Mouse (Mus musculus): ENCODE data around the gene Hdac4. TPM values are rescaled to one million over a fixed set of nuclear protein-coding genes. Genes with fewer than 3 reads are reported as not detected.

Gene Hdac4
- polyA plus RNA-seq, 1 experiment = 14.3 TPM

DNA sequence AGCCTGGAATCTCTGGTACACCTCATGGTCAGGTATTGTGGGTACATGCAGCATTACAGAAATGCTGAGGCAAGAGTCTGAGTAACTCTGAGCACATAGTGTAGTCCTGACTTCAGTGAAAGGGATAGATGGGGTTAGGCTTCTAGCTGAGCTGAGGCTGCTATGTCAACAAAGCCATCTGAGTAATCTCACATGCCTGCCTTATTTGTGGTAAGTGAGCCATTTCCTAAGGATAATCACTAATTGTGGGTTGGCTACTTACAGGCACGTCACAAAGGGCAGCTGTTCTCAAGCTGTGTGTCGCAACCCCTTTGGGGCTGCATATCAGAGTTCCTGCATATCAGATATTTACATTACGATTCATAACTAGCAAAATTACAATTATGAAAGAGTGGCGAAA, 239.3 kb downstream of the Hdac4 start:
- Histone ChIP-seq H3K27ac (ENCODE audit: control insufficient read depth, insufficient read depth, low read depth, low read length) (no peak overlapping the region), H3K4me1 (ENCODE audit: control insufficient read depth, insufficient read depth, low read length) (no peaks in the 10 kb centered on the region), H3K4me3 (ENCODE audit: control insufficient read depth, low read depth, low read length) (no peak overlapping the region), H3K27me3 (ENCODE audit: control insufficient read depth, insufficient read depth, low read length) (no peaks in the 10 kb centered on the region), H3K36me3 (ENCODE audit: control insufficient read depth, insufficient read depth, low read length) (no peaks in the 10 kb centered on the region; the same call in 1 of the 2 replicates)
- no peak for TF ChIP-seq POLR2A (IDR thresholded peaks at IDR 0.05; ENCODE audit: control insufficient read depth, low read depth, low read length)
- no peak for TF ChIP-seq CTCF (IDR thresholded peaks at IDR 0.05; ENCODE audit: control insufficient read depth, insufficient read depth, insufficient replicate concordance, low read depth, low read length)

DNA sequence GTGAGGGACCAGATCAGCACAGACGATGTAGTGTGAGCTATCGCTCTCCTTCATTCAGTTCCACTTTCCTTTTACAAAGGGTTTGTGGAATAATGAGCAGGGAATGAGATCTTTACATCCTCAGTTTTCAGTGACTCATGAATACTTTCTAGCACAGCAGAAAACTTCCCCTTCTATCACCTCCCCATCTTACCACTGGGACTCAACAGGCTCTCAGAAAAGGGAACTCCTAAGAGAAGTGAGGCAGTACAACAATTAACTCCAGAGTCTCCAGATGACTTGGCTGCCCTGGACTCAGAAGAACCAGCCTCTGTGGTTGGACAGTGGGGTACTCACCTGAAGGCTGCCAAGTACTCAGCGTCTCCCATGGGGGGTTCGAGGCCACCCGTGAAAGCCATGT, 240.5 kb downstream of the Hdac4 start:
- TF ChIP-seq CTCF (IDR thresholded peaks at IDR 0.05; ENCODE audit: control insufficient read depth, insufficient read depth, insufficient replicate concordance, low read depth, low read length) = no peak
- no peak for TF ChIP-seq POLR2A (IDR thresholded peaks at IDR 0.05; ENCODE audit: control insufficient read depth, low read depth, low read length)
- H3K36me3 ChIP-seq (ENCODE audit: control insufficient read depth, insufficient read depth, low read length) = no peaks in the 10 kb centered on the region; the same call in 1 of the 2 replicates
- H3K4me1 ChIP-seq (ENCODE audit: control insufficient read depth, insufficient read depth, low read length) = no peaks in the 10 kb centered on the region
- no peaks in the 10 kb centered on the region for H3K27me3 ChIP-seq (ENCODE audit: control insufficient read depth, insufficient read depth, low read length)
- no peak overlapping the region for H3K27ac ChIP-seq (ENCODE audit: control insufficient read depth, insufficient read depth, low read depth, low read length)
- no peak overlapping the region for H3K4me3 ChIP-seq (ENCODE audit: control insufficient read depth, low read depth, low read length)

DNA sequence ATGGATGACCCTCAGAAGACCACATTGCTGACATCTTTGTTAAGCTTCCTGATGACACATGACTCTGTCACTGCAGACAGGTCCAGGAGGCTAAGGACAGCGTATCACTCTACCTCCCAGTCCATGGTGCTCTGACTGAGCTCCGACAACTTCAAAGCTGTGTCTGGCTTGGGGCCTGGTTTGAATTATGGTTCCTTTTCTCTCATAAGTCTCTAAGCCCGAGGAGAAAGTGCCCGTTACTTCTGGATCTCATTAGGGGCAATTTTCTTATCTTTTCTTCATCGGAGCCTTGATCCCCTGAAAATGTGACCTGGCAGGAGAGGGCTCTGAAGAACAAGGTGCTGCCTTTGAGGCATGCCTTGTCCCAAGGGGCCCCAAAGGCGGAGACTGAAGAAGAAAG, 242.6 kb downstream of the Hdac4 start:
- TF ChIP-seq POLR2A (IDR thresholded peaks at IDR 0.05; ENCODE audit: control insufficient read depth, low read depth, low read length) (no peak), CTCF (IDR thresholded peaks at IDR 0.05; ENCODE audit: control insufficient read depth, insufficient read depth, insufficient replicate concordance, low read depth, low read length) (no peak)
- H3K4me1 ChIP-seq (ENCODE audit: control insufficient read depth, insufficient read depth, low read length) = no peaks in the 10 kb centered on the region
- H3K27ac ChIP-seq (ENCODE audit: control insufficient read depth, insufficient read depth, low read depth, low read length) = no peak overlapping the region
- H3K4me3 ChIP-seq (ENCODE audit: control insufficient read depth, low read depth, low read length) = no peak overlapping the region
- no peaks in the 10 kb centered on the region; the same call in 1 of the 2 replicates for H3K36me3 ChIP-seq (ENCODE audit: control insufficient read depth, insufficient read depth, low read length)
- no peaks in the 10 kb centered on the region for H3K27me3 ChIP-seq (ENCODE audit: control insufficient read depth, insufficient read depth, low read length)

DNA sequence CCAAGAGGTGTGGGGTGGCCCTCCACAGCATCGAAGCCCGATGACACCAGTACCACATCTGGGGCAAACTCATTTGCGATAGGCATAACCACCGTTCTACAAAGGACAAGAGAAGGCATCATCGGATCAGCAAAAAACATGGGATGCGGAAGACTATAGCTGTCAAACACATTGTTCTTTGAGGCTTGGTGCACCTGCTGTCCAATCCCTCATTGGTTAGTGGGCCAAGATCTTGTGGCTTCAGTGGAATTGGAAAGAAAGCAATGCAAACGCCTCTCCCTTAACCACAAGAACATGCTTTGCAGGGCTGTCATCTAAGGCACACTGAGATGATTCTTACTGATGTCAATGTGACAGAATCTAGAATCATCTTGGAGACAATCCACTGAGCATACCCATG, 248.1 kb downstream of the Hdac4 start:
- H3K4me3 ChIP-seq (ENCODE audit: control insufficient read depth, low read depth, low read length) = no peak overlapping the region
- H3K36me3 ChIP-seq (ENCODE audit: control insufficient read depth, insufficient read depth, low read length) = no peaks in the 10 kb centered on the region
- no peak overlapping the region for H3K27ac ChIP-seq (ENCODE audit: control insufficient read depth, insufficient read depth, low read depth, low read length)
- no peaks in the 10 kb centered on the region for H3K27me3 ChIP-seq (ENCODE audit: control insufficient read depth, insufficient read depth, low read length)
- H3K4me1 ChIP-seq (ENCODE audit: control insufficient read depth, insufficient read depth, low read length) = no peaks in the 10 kb centered on the region
- TF ChIP-seq CTCF (IDR thresholded peaks at IDR 0.05; ENCODE audit: control insufficient read depth, insufficient read depth, insufficient replicate concordance, low read depth, low read length) (no peak), POLR2A (IDR thresholded peaks at IDR 0.05; ENCODE audit: control insufficient read depth, low read depth, low read length) (no peak)

DNA sequence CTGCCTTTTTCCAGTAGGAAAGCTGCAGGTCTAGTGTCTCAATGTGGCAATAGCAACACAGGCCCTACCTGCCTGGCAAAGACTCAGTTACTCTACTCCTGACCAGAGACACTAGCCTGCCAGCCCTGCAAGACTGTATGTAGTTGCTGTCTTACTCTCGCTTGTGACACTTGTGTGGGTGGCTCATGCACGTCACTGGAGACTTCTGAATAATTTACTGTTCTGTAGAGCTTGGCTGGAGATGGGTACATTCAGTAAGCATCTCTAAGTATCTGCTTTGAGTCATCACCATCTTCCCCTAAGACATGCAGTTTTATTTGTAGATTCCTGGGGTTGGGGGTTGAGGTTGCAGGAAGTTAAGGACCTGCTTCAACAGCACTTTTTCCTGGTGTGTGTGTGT, 252.9 kb downstream of the Hdac4 start:
- TF ChIP-seq CTCF (IDR thresholded peaks at IDR 0.05; ENCODE audit: control insufficient read depth, insufficient read depth, insufficient replicate concordance, low read depth, low read length) (no peak), POLR2A (IDR thresholded peaks at IDR 0.05; ENCODE audit: control insufficient read depth, low read depth, low read length) (no peak)
- H3K27me3 ChIP-seq (ENCODE audit: control insufficient read depth, insufficient read depth, low read length) = no peaks in the 10 kb centered on the region
- no peaks in the 10 kb centered on the region for H3K36me3 ChIP-seq (ENCODE audit: control insufficient read depth, insufficient read depth, low read length)
- H3K4me1 ChIP-seq (ENCODE audit: control insufficient read depth, insufficient read depth, low read length) = no peaks in the 10 kb centered on the region
- no peak overlapping the region for H3K27ac ChIP-seq (ENCODE audit: control insufficient read depth, insufficient read depth, low read depth, low read length)
- H3K4me3 ChIP-seq (ENCODE audit: control insufficient read depth, low read depth, low read length) = no peak overlapping the region

DNA sequence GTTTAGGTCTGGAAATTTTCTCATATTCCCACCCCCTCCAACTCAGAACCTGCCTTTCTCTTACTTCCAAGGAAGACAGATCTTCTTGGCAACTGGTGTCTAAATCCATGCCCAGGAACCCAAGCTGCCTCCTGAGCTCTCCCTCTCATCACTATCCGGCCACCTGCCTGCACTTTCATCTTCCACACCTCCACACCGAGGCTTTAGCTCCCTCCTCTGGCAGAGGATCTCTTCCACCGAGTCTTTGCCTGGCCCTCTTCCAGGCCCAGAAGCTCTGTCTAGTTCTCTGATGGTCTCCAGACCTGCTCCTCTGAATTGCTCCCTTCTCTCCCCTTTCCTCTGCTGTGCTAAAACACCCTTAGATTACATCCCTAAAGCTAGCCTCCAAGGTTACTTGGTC, 253.5 kb downstream of the Hdac4 start:
- Histone ChIP-seq H3K27me3 (ENCODE audit: control insufficient read depth, insufficient read depth, low read length) (no peaks in the 10 kb centered on the region), H3K4me1 (ENCODE audit: control insufficient read depth, insufficient read depth, low read length) (no peaks in the 10 kb centered on the region), H3K36me3 (ENCODE audit: control insufficient read depth, insufficient read depth, low read length) (no peaks in the 10 kb centered on the region), H3K27ac (ENCODE audit: control insufficient read depth, insufficient read depth, low read depth, low read length) (no peak overlapping the region), H3K4me3 (ENCODE audit: control insufficient read depth, low read depth, low read length) (no peak overlapping the region)
- TF ChIP-seq POLR2A (IDR thresholded peaks at IDR 0.05; ENCODE audit: control insufficient read depth, low read depth, low read length) (no peak), CTCF (IDR thresholded peaks at IDR 0.05; ENCODE audit: control insufficient read depth, insufficient read depth, insufficient replicate concordance, low read depth, low read length) (no peak)

DNA sequence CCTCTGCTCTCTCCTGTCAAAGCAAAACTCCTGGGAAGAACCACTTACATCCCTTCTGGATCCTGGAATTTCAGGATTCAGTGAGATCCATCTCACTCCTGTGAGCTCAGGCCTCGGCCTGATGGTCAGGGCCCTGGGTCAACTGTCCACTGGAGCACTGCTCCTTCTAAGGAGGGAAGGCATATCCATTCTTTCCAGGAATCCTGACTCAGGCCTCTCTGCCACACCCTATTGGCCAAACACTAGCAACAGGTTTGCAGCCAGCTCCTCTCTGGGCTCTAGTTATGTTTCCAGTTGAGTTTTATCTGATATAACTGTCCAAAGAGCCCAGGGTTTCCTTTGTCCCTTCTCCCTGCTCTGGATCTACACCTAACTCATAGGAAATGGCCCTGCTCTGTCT, 254.4 kb downstream of the Hdac4 start:
- TF ChIP-seq CTCF (IDR thresholded peaks at IDR 0.05; ENCODE audit: control insufficient read depth, insufficient read depth, insufficient replicate concordance, low read depth, low read length) (no peak), POLR2A (IDR thresholded peaks at IDR 0.05; ENCODE audit: control insufficient read depth, low read depth, low read length) (no peak)
- Histone ChIP-seq H3K27ac (ENCODE audit: control insufficient read depth, insufficient read depth, low read depth, low read length) (no peak overlapping the region), H3K36me3 (ENCODE audit: control insufficient read depth, insufficient read depth, low read length) (no peaks in the 10 kb centered on the region), H3K4me1 (ENCODE audit: control insufficient read depth, insufficient read depth, low read length) (no peaks in the 10 kb centered on the region), H3K4me3 (ENCODE audit: control insufficient read depth, low read depth, low read length) (no peak overlapping the region), H3K27me3 (ENCODE audit: control insufficient read depth, insufficient read depth, low read length) (no peaks in the 10 kb centered on the region)

DNA sequence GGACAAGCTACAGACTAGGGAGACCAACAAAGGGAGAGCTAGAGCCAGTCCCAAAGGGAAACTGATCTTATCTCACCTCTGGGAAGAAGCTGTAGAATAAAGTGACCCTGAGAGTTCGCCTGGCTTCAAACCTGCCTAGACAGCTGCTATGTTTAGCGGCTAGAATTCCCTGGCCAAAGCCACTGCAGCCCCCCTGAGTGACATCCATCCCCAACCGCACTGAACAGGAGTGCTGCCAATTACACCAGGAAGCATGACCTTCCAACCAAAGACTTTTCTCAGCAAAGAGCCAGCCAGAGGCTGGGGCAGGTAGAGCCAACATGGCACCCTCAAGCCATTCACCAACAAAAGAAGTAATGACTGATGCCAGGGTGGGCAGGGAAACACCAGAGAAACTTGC, 260.3 kb downstream of the Hdac4 start:
- no peaks in the 10 kb centered on the region for H3K36me3 ChIP-seq (ENCODE audit: control insufficient read depth, insufficient read depth, low read length)
- TF ChIP-seq POLR2A (IDR thresholded peaks at IDR 0.05; ENCODE audit: control insufficient read depth, low read depth, low read length) (no peak), CTCF (IDR thresholded peaks at IDR 0.05; ENCODE audit: control insufficient read depth, insufficient read depth, insufficient replicate concordance, low read depth, low read length) (no peak)
- H3K27ac ChIP-seq (ENCODE audit: control insufficient read depth, insufficient read depth, low read depth, low read length) = no peak overlapping the region
- H3K4me1 ChIP-seq (ENCODE audit: control insufficient read depth, insufficient read depth, low read length) = no peaks in the 10 kb centered on the region
- H3K4me3 ChIP-seq (ENCODE audit: control insufficient read depth, low read depth, low read length) = no peak overlapping the region
- no peaks in the 10 kb centered on the region for H3K27me3 ChIP-seq (ENCODE audit: control insufficient read depth, insufficient read depth, low read length)

Data from testis, adult 2 months (tissue).